Mouse (Mus musculus): ENCODE results near the gene Gm3182.
"Not testable (repeated sequence)": the region's sequence is repeated elsewhere in the genome, so short reads cannot be mapped to it uniquely, and the experiment has no call there.

The Gm3182 gene

GRCm38 (mm10) chr14:4481445-4481844, at the start of gene Gm3182:
TSS of gene Gm3182 (plus strand) at chr14:4481745.
- CTCF ChIA-PET, POLR2A ChIA-PET: not testable (repeated sequence)

DNA sequence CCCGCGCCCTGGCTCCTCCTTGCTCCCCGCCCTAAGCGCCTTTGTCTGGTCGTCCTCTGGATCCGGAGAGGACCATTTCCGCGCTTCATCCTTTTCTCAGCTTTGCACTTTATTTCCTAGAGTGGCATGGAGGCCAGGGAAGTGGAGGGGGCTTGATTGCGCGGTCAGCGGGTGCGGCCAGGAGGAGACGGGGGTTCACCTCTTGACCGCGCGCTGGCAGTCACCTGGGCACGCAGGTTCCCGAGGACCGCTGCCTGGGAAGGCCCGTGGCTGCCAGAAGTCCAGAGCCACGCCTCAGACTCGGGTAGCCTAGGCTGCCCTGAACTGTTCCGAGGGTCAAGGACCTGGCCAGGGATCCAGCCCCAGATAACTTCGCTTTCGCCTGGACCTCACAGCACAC, 17.9 kb downstream of the Gm3182 start:
- CTCF ChIA-PET, POLR2A ChIA-PET: not testable (repeated sequence)

All from embryonic stem cell, embryonic (primary cell).